Mouse (Mus musculus): ENCODE results near the gene Osbp2. TPM values are rescaled to one million over a fixed set of nuclear protein-coding genes. Genes with fewer than 3 reads are reported as not detected.

Osbp2 gene
- polyA plus RNA-seq, 1 experiment from 2014 or later = 1.6 TPM

- H3K4me3 ChIP-seq (ENCODE audit: low read length) = no peak overlapping the region
- H3K36me3 ChIP-seq (ENCODE audit: control insufficient read depth, insufficient read depth) = no peaks in the 10 kb centered on the region
- H3K9ac ChIP-seq (ENCODE audit: low read length) = no peak overlapping the region
- ATAC-seq (replicated peaks; ENCODE audit: extremely low read depth, insufficient read depth, low FRiP score) = no peak
- no peak overlapping the region for H3K4me2 ChIP-seq (ENCODE audit: low read depth, low read length)
- H3K27me3 ChIP-seq (ENCODE audit: control insufficient read depth, insufficient read depth, low read length) = peaks cover 5% of the 10 kb centered on the region; the same call in 1 of the 2 replicates
- H3K4me1 ChIP-seq (ENCODE audit: control insufficient read depth, insufficient read depth, low read length) = no peaks in the 10 kb centered on the region
- 80% methylated on average over 8 of the region's 8 CpGs for WGBS
- H3K9me3 ChIP-seq (replicated peaks; ENCODE audit: control insufficient read depth, low read length) = no peaks in the 10 kb centered on the region
- no peak overlapping the region for H3K27ac ChIP-seq (ENCODE audit: low read length)
Measured at GRCm38 (mm10) chr11:3742449-3742848, 121.3 kb downstream of the Osbp2 start.

GRCm38 (mm10) chr11:3741183-3741582, 122.5 kb downstream of the Osbp2 start:
- no peak overlapping the region for H3K4me3 ChIP-seq (ENCODE audit: low read length)
- H3K9me3 ChIP-seq (replicated peaks; ENCODE audit: control insufficient read depth, low read length) = no peaks in the 10 kb centered on the region
- H3K27ac ChIP-seq (ENCODE audit: low read length) = no peak overlapping the region
- no peak for ATAC-seq (replicated peaks; ENCODE audit: extremely low read depth, insufficient read depth, low FRiP score)
- H3K4me1 ChIP-seq (ENCODE audit: control insufficient read depth, insufficient read depth, low read length) = no peaks in the 10 kb centered on the region
- no peaks in the 10 kb centered on the region for H3K36me3 ChIP-seq (ENCODE audit: control insufficient read depth, insufficient read depth)
- H3K27me3 ChIP-seq (ENCODE audit: control insufficient read depth, insufficient read depth, low read length) = peaks cover 5% of the 10 kb centered on the region; the same call in 1 of the 2 replicates
- H3K4me2 ChIP-seq (ENCODE audit: low read depth, low read length) = no peak overlapping the region
- H3K9ac ChIP-seq (ENCODE audit: low read length) = no peak overlapping the region
- WGBS = 76% methylated on average over 12 of the region's 12 CpGs

GRCm38 (mm10) chr11:3738778-3739177, 124.9 kb downstream of the Osbp2 start:
- H3K9ac ChIP-seq (ENCODE audit: low read length) = no peak overlapping the region
- no peaks in the 10 kb centered on the region for H3K9me3 ChIP-seq (replicated peaks; ENCODE audit: control insufficient read depth, low read length)
- 0 out of 2 replicates have a peak, but pooled peaks cover 3% of the 10 kb centered on the region for H3K27me3 ChIP-seq (ENCODE audit: control insufficient read depth, insufficient read depth, low read length)
- no peaks in the 10 kb centered on the region for H3K4me1 ChIP-seq (ENCODE audit: control insufficient read depth, insufficient read depth, low read length)
- no peaks in the 10 kb centered on the region for H3K36me3 ChIP-seq (ENCODE audit: control insufficient read depth, insufficient read depth)
- WGBS = 76% methylated on average over 2 of the region's 2 CpGs
- ATAC-seq (replicated peaks; ENCODE audit: extremely low read depth, insufficient read depth, low FRiP score) = no peak
- H3K27ac ChIP-seq (ENCODE audit: low read length) = no peak overlapping the region
- no peak overlapping the region for H3K4me2 ChIP-seq (ENCODE audit: low read depth, low read length)
- H3K4me3 ChIP-seq (ENCODE audit: low read length) = no peak overlapping the region

GRCm38 (mm10) chr11:3735715-3736114, 128.0 kb downstream of the Osbp2 start:
- Histone ChIP-seq H3K9ac (ENCODE audit: low read length) (no peak overlapping the region), H3K36me3 (ENCODE audit: control insufficient read depth, insufficient read depth) (no peaks in the 10 kb centered on the region), H3K27ac (ENCODE audit: low read length) (no peak overlapping the region), H3K27me3 (ENCODE audit: control insufficient read depth, insufficient read depth, low read length) (0 out of 2 replicates have a peak, but pooled peaks cover 3% of the 10 kb centered on the region), H3K4me2 (ENCODE audit: low read depth, low read length) (no peak overlapping the region), H3K4me3 (ENCODE audit: low read length) (no peak overlapping the region), H3K9me3 (replicated peaks; ENCODE audit: control insufficient read depth, low read length) (no peaks in the 10 kb centered on the region), H3K4me1 (ENCODE audit: control insufficient read depth, insufficient read depth, low read length) (no peaks in the 10 kb centered on the region)
- no peak for ATAC-seq (replicated peaks; ENCODE audit: extremely low read depth, insufficient read depth, low FRiP score)
- WGBS = 71% methylated on average over 11 of the region's 11 CpGs

- ATAC-seq (replicated peaks; ENCODE audit: extremely low read depth, insufficient read depth, low FRiP score) = no peak
- WGBS = 74% methylated on average over 14 of the region's 14 CpGs
Measured at GRCm38 (mm10) chr11:3733933-3734636, 129.6 kb downstream of the Osbp2 start.

GRCm38 (mm10) chr11:3731469-3731868, 132.2 kb downstream of the Osbp2 start:
- no peak for ATAC-seq (replicated peaks; ENCODE audit: extremely low read depth, insufficient read depth, low FRiP score)
- 79% methylated on average over 4 of the region's 4 CpGs for WGBS

More at GRCm38 (mm10) chr11:3733933-3734636, 129.6 kb downstream of the Osbp2 start:
- no peak overlapping the region for H3K4me2 ChIP-seq (ENCODE audit: low read depth, low read length)
- no peaks in the 10 kb centered on the region for H3K9me3 ChIP-seq (replicated peaks; ENCODE audit: control insufficient read depth, low read length)
- no peak overlapping the region for H3K9ac ChIP-seq (ENCODE audit: low read length)
- no peaks in the 10 kb centered on the region for H3K4me1 ChIP-seq (ENCODE audit: control insufficient read depth, insufficient read depth, low read length)
- no peaks in the 10 kb centered on the region for H3K36me3 ChIP-seq (ENCODE audit: control insufficient read depth, insufficient read depth)
- H3K4me3 ChIP-seq (ENCODE audit: low read length) = no peak overlapping the region
- no peak overlapping the region for H3K27ac ChIP-seq (ENCODE audit: low read length)
- H3K27me3 ChIP-seq (ENCODE audit: control insufficient read depth, insufficient read depth, low read length) = 0 out of 2 replicates have a peak, but pooled peaks cover 3% of the 10 kb centered on the region

GRCm38 (mm10) chr11:3727438-3728105, 136.1 kb downstream of the Osbp2 start:
- WGBS = 63% methylated on average over 9 of the region's 9 CpGs
- Histone ChIP-seq H3K36me3 (ENCODE audit: control insufficient read depth, insufficient read depth) (no peaks in the 10 kb centered on the region), H3K27me3 (ENCODE audit: control insufficient read depth, insufficient read depth, low read length) (no peaks in the 10 kb centered on the region), H3K9ac (ENCODE audit: low read length) (no peak overlapping the region), H3K4me3 (ENCODE audit: low read length) (no peak overlapping the region), H3K4me2 (ENCODE audit: low read depth, low read length) (no peak overlapping the region), H3K27ac (ENCODE audit: low read length) (no peak overlapping the region), H3K9me3 (replicated peaks; ENCODE audit: control insufficient read depth, low read length) (no peaks in the 10 kb centered on the region), H3K4me1 (ENCODE audit: control insufficient read depth, insufficient read depth, low read length) (peaks cover 8% of the 10 kb centered on the region)
- no peak for ATAC-seq (replicated peaks; ENCODE audit: extremely low read depth, insufficient read depth, low FRiP score)

More at GRCm38 (mm10) chr11:3731469-3731868, 132.2 kb downstream of the Osbp2 start:
- Histone ChIP-seq H3K27me3 (ENCODE audit: control insufficient read depth, insufficient read depth, low read length) (0 out of 2 replicates have a peak, but pooled peaks cover 3% of the 10 kb centered on the region), H3K9me3 (replicated peaks; ENCODE audit: control insufficient read depth, low read length) (no peaks in the 10 kb centered on the region), H3K4me2 (ENCODE audit: low read depth, low read length) (no peak overlapping the region), H3K4me3 (ENCODE audit: low read length) (no peak overlapping the region), H3K36me3 (ENCODE audit: control insufficient read depth, insufficient read depth) (no peaks in the 10 kb centered on the region), H3K4me1 (ENCODE audit: control insufficient read depth, insufficient read depth, low read length) (no peaks in the 10 kb centered on the region), H3K9ac (ENCODE audit: low read length) (no peak overlapping the region), H3K27ac (ENCODE audit: low read length) (no peak overlapping the region)

- Histone ChIP-seq H3K9me3 (replicated peaks; ENCODE audit: control insufficient read depth, low read length) (no peaks in the 10 kb centered on the region), H3K4me3 (ENCODE audit: low read length) (no peak overlapping the region), H3K27me3 (ENCODE audit: control insufficient read depth, insufficient read depth, low read length) (no peaks in the 10 kb centered on the region), H3K4me1 (ENCODE audit: control insufficient read depth, insufficient read depth, low read length) (peaks cover 8% of the 10 kb centered on the region), H3K4me2 (ENCODE audit: low read depth, low read length) (no peak overlapping the region), H3K27ac (ENCODE audit: low read length) (no peak overlapping the region), H3K36me3 (ENCODE audit: control insufficient read depth, insufficient read depth) (no peaks in the 10 kb centered on the region), H3K9ac (ENCODE audit: low read length) (no peak overlapping the region)
- no peak for ATAC-seq (replicated peaks; ENCODE audit: extremely low read depth, insufficient read depth, low FRiP score)
- WGBS = 48% methylated on average over 10 of the region's 10 CpGs
Measured at GRCm38 (mm10) chr11:3725331-3726054, 138.2 kb downstream of the Osbp2 start.

- H3K36me3 ChIP-seq (ENCODE audit: control insufficient read depth, insufficient read depth) = no peaks in the 10 kb centered on the region
- H3K9me3 ChIP-seq (replicated peaks; ENCODE audit: control insufficient read depth, low read length) = no peaks in the 10 kb centered on the region
- 54% methylated on average over 5 of the region's 5 CpGs for WGBS
- no peak for ATAC-seq (replicated peaks; ENCODE audit: extremely low read depth, insufficient read depth, low FRiP score)
- H3K27me3 ChIP-seq (ENCODE audit: control insufficient read depth, insufficient read depth, low read length) = no peaks in the 10 kb centered on the region
- no peak overlapping the region for H3K9ac ChIP-seq (ENCODE audit: low read length)
- H3K4me1 ChIP-seq (ENCODE audit: control insufficient read depth, insufficient read depth, low read length) = peaks cover 8% of the 10 kb centered on the region
- H3K27ac ChIP-seq (ENCODE audit: low read length) = no peak overlapping the region
- H3K4me3 ChIP-seq (ENCODE audit: low read length) = no peak overlapping the region
- H3K4me2 ChIP-seq (ENCODE audit: low read depth, low read length) = no peak overlapping the region
Measured at GRCm38 (mm10) chr11:3724726-3725125, 139.0 kb downstream of the Osbp2 start.
